Mouse (Mus musculus): ENCODE measurements around the gene Diaph2. TPM values are rescaled to one million over a fixed set of nuclear protein-coding genes. Genes with fewer than 3 reads are reported as not detected.
"Not testable (repeated sequence)": the region's sequence is repeated elsewhere in the genome, so short reads cannot be mapped to it uniquely, and the experiment has no call there.

Gene Diaph2
- polyA plus RNA-seq, 1 experiment from 2014 or later = 5.4 TPM

DNA sequence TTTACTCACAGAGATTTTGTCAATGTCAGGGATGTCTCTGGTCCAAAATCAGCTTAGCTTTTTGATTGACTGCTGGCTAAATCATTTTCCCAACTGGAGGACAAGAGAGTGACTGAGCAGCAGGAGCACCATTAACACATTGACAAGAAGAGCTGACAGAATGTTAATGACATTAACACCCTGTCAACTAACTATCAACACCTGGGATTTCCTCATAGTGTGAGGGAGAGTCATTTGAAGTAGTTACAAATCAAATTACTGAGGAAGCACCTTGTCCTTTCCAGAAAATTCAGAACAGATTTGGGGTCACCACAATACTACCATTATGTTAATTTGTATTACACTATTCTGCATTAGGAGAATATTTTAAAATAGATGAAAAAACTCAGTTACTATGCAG lies 439.7 kb downstream of the Diaph2 start:
- Histone ChIP-seq H3K36me3 (ENCODE audit: control insufficient read depth, insufficient read depth, low read length) (no peaks in the 10 kb centered on the region), H3K4me3 (ENCODE audit: low read depth, low read length) (no peak overlapping the region), H3K4me2 (ENCODE audit: low read depth, low read length, severe bottlenecking) (no peak overlapping the region), H3K4me1 (replicated peaks; ENCODE audit: control insufficient read depth, insufficient read depth, low read length) (no peaks in the 10 kb centered on the region), H3K27me3 (ENCODE audit: control insufficient read depth, insufficient read depth, low read length) (no peaks in the 10 kb centered on the region), H3K9me3 (ENCODE audit: control insufficient read depth, low read length) (no peaks in the 10 kb centered on the region), H3K27ac (ENCODE audit: low read depth, low read length) (no peak overlapping the region), H3K9ac (ENCODE audit: low read length) (no peak overlapping the region)
- no peak for ATAC-seq (replicated peaks; ENCODE audit: low FRiP score)
- DNase-seq (ENCODE audit: low spot score) = no peak

GRCm38 (mm10) chrX:130197412-130197811 lies 447.9 kb downstream of the Diaph2 start:
- H3K9me3 ChIP-seq (ENCODE audit: control insufficient read depth, low read length); ATAC-seq (replicated peaks; ENCODE audit: low FRiP score); H3K4me1 ChIP-seq (replicated peaks; ENCODE audit: control insufficient read depth, insufficient read depth, low read length); H3K9ac ChIP-seq (ENCODE audit: low read length); H3K36me3 ChIP-seq (ENCODE audit: control insufficient read depth, insufficient read depth, low read length); DNase-seq (ENCODE audit: low spot score); H3K4me3 ChIP-seq (ENCODE audit: low read depth, low read length); H3K27ac ChIP-seq (ENCODE audit: low read depth, low read length); H3K27me3 ChIP-seq (ENCODE audit: control insufficient read depth, insufficient read depth, low read length); H3K4me2 ChIP-seq (ENCODE audit: low read depth, low read length, severe bottlenecking): not testable (repeated sequence)
- 86% methylated on average over 3 of the region's 3 CpGs for WGBS

GRCm38 (mm10) chrX:130205243-130205642 lies 455.7 kb downstream of the Diaph2 start:
- Histone ChIP-seq H3K27ac (ENCODE audit: low read depth, low read length) (no peak overlapping the region), H3K9ac (ENCODE audit: low read length) (no peak overlapping the region), H3K4me1 (replicated peaks; ENCODE audit: control insufficient read depth, insufficient read depth, low read length) (no peaks in the 10 kb centered on the region), H3K9me3 (ENCODE audit: control insufficient read depth, low read length) (no peaks in the 10 kb centered on the region), H3K36me3 (ENCODE audit: control insufficient read depth, insufficient read depth, low read length) (no peaks in the 10 kb centered on the region), H3K27me3 (ENCODE audit: control insufficient read depth, insufficient read depth, low read length) (no peaks in the 10 kb centered on the region), H3K4me3 (ENCODE audit: low read depth, low read length) (no peak overlapping the region), H3K4me2 (ENCODE audit: low read depth, low read length, severe bottlenecking) (no peak overlapping the region)
- WGBS = 78% methylated on average over 2 of the region's 2 CpGs
- DNase-seq (ENCODE audit: low spot score) (no peak), ATAC-seq (replicated peaks; ENCODE audit: low FRiP score) (no peak)

DNA sequence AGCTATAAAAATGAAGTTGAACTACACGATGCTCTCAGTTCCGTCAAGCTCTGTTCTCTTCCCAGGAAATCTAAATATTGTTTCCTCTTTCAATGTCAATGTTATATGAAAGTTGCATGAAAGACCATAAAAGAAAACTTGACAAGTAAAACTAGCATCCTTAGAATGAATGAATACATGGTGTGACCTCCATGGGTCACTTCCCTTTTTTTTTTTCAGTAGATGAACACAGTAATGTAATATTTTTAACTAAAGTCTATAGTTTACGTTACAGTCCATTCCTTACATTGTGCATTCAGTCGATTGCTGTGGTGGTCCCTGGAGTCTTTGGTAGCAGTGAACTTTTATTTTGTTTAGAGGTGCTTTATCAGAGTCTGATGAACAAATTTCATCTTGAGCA lies 462.7 kb downstream of the Diaph2 start:
- H3K4me3 ChIP-seq (ENCODE audit: low read depth, low read length) = no peak overlapping the region
- ATAC-seq (replicated peaks; ENCODE audit: low FRiP score) (no peak), DNase-seq (ENCODE audit: low spot score) (no peak)
- no peaks in the 10 kb centered on the region for H3K9me3 ChIP-seq (ENCODE audit: control insufficient read depth, low read length)
- 85% methylated on average over 4 of the region's 4 CpGs for WGBS
- no peak overlapping the region for H3K27ac ChIP-seq (ENCODE audit: low read depth, low read length)
- no peaks in the 10 kb centered on the region for H3K4me1 ChIP-seq (replicated peaks; ENCODE audit: control insufficient read depth, insufficient read depth, low read length)
- H3K36me3 ChIP-seq (ENCODE audit: control insufficient read depth, insufficient read depth, low read length) = no peaks in the 10 kb centered on the region
- no peak overlapping the region for H3K4me2 ChIP-seq (ENCODE audit: low read depth, low read length, severe bottlenecking)
- no peaks in the 10 kb centered on the region for H3K27me3 ChIP-seq (ENCODE audit: control insufficient read depth, insufficient read depth, low read length)
- H3K9ac ChIP-seq (ENCODE audit: low read length) = no peak overlapping the region

DNA sequence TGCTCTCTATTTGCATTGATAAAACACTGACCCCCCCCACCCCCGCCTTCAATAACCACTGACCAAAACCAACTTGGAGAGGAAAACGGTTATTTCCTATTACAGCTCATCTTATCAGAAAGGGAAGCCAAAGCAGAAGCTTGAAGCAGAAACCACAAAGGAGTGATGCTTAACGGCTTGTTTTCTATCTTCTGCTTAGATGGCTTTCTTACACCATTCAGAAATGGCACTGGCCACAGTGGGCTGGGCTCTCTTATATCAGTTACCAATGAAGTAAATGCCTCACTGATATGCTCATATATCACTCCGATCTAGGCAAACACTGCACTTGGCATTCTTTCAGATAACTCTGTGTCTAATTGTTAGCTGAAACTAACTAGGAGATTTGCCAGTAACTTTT lies 463.2 kb downstream of the Diaph2 start:
- H3K36me3 ChIP-seq (ENCODE audit: control insufficient read depth, insufficient read depth, low read length) = no peaks in the 10 kb centered on the region
- DNase-seq (ENCODE audit: low spot score) (no peak), ATAC-seq (replicated peaks; ENCODE audit: low FRiP score) (no peak)
- no peaks in the 10 kb centered on the region for H3K4me1 ChIP-seq (replicated peaks; ENCODE audit: control insufficient read depth, insufficient read depth, low read length)
- no peaks in the 10 kb centered on the region for H3K27me3 ChIP-seq (ENCODE audit: control insufficient read depth, insufficient read depth, low read length)
- H3K4me2 ChIP-seq (ENCODE audit: low read depth, low read length, severe bottlenecking) = no peak overlapping the region
- H3K4me3 ChIP-seq (ENCODE audit: low read depth, low read length) = no peak overlapping the region
- no peak overlapping the region for H3K9ac ChIP-seq (ENCODE audit: low read length)
- 87% methylated on average over 4 of the region's 4 CpGs for WGBS
- no peaks in the 10 kb centered on the region for H3K9me3 ChIP-seq (ENCODE audit: control insufficient read depth, low read length)
- no peak overlapping the region for H3K27ac ChIP-seq (ENCODE audit: low read depth, low read length)

- H3K9ac ChIP-seq (ENCODE audit: low read length) = no peak overlapping the region
- ATAC-seq (replicated peaks; ENCODE audit: low FRiP score) = no peak
- no peaks in the 10 kb centered on the region for H3K27me3 ChIP-seq (ENCODE audit: control insufficient read depth, insufficient read depth, low read length)
- WGBS = 87% methylated on average over 1 of the region's 1 CpGs
- no peak for DNase-seq (ENCODE audit: low spot score)
- H3K27ac ChIP-seq (ENCODE audit: low read depth, low read length) = no peak overlapping the region
- H3K4me3 ChIP-seq (ENCODE audit: low read depth, low read length) = no peak overlapping the region
- H3K36me3 ChIP-seq (ENCODE audit: control insufficient read depth, insufficient read depth, low read length) = no peaks in the 10 kb centered on the region
- H3K4me2 ChIP-seq (ENCODE audit: low read depth, low read length, severe bottlenecking) = no peak overlapping the region
- H3K4me1 ChIP-seq (replicated peaks; ENCODE audit: control insufficient read depth, insufficient read depth, low read length) = no peaks in the 10 kb centered on the region
- no peaks in the 10 kb centered on the region for H3K9me3 ChIP-seq (ENCODE audit: control insufficient read depth, low read length)
Measured at GRCm38 (mm10) chrX:130230045-130230444, 480.5 kb downstream of the Diaph2 start.

GRCm38 (mm10) chrX:130235167-130235566 lies 485.6 kb downstream of the Diaph2 start:
- no peak for DNase-seq (ENCODE audit: low spot score)
- H3K9ac ChIP-seq (ENCODE audit: low read length) = no peak overlapping the region
- WGBS = 81% methylated on average over 1 of the region's 1 CpGs

DNA sequence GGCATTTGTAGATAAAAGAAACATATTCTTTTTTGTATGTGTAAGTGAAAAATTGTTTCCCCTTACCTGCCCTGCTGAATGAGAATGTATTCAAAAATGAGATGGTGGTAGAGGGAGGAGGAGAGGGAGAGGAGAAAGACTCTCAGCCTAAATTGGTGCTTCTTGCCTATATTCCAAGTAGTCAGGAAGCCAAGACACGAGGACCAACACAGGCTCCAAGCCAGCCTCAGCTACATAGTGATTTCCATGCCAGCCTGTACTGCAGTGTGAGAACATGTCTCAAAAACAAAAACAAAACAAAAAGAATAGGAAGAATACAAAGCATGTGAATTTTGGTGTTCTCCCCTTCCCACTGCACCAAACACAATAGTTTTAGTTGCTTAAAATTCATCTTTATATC lies 497.1 kb downstream of the Diaph2 start:
- DNase-seq (ENCODE audit: low spot score) = no peak

More at GRCm38 (mm10) chrX:130235167-130235566, 485.6 kb downstream of the Diaph2 start:
- H3K9me3 ChIP-seq (ENCODE audit: control insufficient read depth, low read length) = no peaks in the 10 kb centered on the region
- no peaks in the 10 kb centered on the region for H3K27me3 ChIP-seq (ENCODE audit: control insufficient read depth, insufficient read depth, low read length)
- H3K27ac ChIP-seq (ENCODE audit: low read depth, low read length) = no peak overlapping the region
- H3K4me2 ChIP-seq (ENCODE audit: low read depth, low read length, severe bottlenecking) = no peak overlapping the region
- ATAC-seq (replicated peaks; ENCODE audit: low FRiP score) = no peak
- no peaks in the 10 kb centered on the region for H3K4me1 ChIP-seq (replicated peaks; ENCODE audit: control insufficient read depth, insufficient read depth, low read length)
- no peaks in the 10 kb centered on the region for H3K36me3 ChIP-seq (ENCODE audit: control insufficient read depth, insufficient read depth, low read length)
- no peak overlapping the region for H3K4me3 ChIP-seq (ENCODE audit: low read depth, low read length)

GRCm38 (mm10) chrX:130253664-130254063 lies 504.1 kb downstream of the Diaph2 start:
- Histone ChIP-seq H3K4me2 (ENCODE audit: low read depth, low read length, severe bottlenecking) (no peak overlapping the region), H3K27me3 (ENCODE audit: control insufficient read depth, insufficient read depth, low read length) (no peaks in the 10 kb centered on the region), H3K4me1 (replicated peaks; ENCODE audit: control insufficient read depth, insufficient read depth, low read length) (no peaks in the 10 kb centered on the region), H3K9ac (ENCODE audit: low read length) (no peak overlapping the region), H3K4me3 (ENCODE audit: low read depth, low read length) (no peak overlapping the region), H3K36me3 (ENCODE audit: control insufficient read depth, insufficient read depth, low read length) (no peaks in the 10 kb centered on the region), H3K27ac (ENCODE audit: low read depth, low read length) (no peak overlapping the region), H3K9me3 (ENCODE audit: control insufficient read depth, low read length) (no peaks in the 10 kb centered on the region)
- ATAC-seq (replicated peaks; ENCODE audit: low FRiP score) (no peak), DNase-seq (ENCODE audit: low spot score) (no peak)
- WGBS = 86% methylated on average over 4 of the region's 4 CpGs

More for the DNA sequence above, 497.1 kb downstream of the Diaph2 start:
- no peak overlapping the region for H3K4me2 ChIP-seq (ENCODE audit: low read depth, low read length, severe bottlenecking)
- H3K4me1 ChIP-seq (replicated peaks; ENCODE audit: control insufficient read depth, insufficient read depth, low read length) = no peaks in the 10 kb centered on the region
- H3K27me3 ChIP-seq (ENCODE audit: control insufficient read depth, insufficient read depth, low read length) = no peaks in the 10 kb centered on the region
- no peak for ATAC-seq (replicated peaks; ENCODE audit: low FRiP score)
- H3K27ac ChIP-seq (ENCODE audit: low read depth, low read length) = no peak overlapping the region
- H3K9ac ChIP-seq (ENCODE audit: low read length) = no peak overlapping the region
- H3K36me3 ChIP-seq (ENCODE audit: control insufficient read depth, insufficient read depth, low read length) = no peaks in the 10 kb centered on the region
- 69% methylated on average over 1 of the region's 1 CpGs for WGBS
- no peak overlapping the region for H3K4me3 ChIP-seq (ENCODE audit: low read depth, low read length)
- H3K9me3 ChIP-seq (ENCODE audit: control insufficient read depth, low read length) = no peaks in the 10 kb centered on the region

Measured in forebrain, embryonic 11.5 days (tissue).